Mouse (Mus musculus) lung, adult 2 months (tissue): ENCODE measurements around the gene Zbtb4. TPM values are rescaled to one million over a fixed set of nuclear protein-coding genes. Genes with fewer than 3 reads are reported as not detected.

ENCODE experiments used
- DNase-seq: peaks from one replicate; pipeline ENCODE4 v3.0.0; 2022
- H3K4me1 ChIP-seq: fragments of 200-500 bp; 2 replicates; pipeline ENCODE4 v1.6.1; 2011; ENCODE audit warnings: low read length; ENCODE audit not compliant: control insufficient read depth, insufficient read depth
- H3K4me3 ChIP-seq: fragments of 200-500 bp; replicated peaks from 2 replicates; pipeline ENCODE3; 2011; ENCODE audit warnings: low read depth, mild to moderate bottlenecking, control low read depth, low read length; ENCODE audit errors: extremely low read depth
- CTCF ChIP-seq: fragments of 200-500 bp; IDR thresholded peaks from 2 replicates; pipeline ENCODE4 v1.5.1; 2011; ENCODE audit warnings: mild to moderate bottlenecking, low read length, control low read depth; ENCODE audit not compliant: insufficient read depth
- POLR2A ChIP-seq: fragments of 200-500 bp; IDR thresholded peaks from 2 replicates; pipeline ENCODE4 v1.6.1; 2011; ENCODE audit warnings: low read depth, mild to moderate bottlenecking, control low read depth, low read length, borderline replicate concordance; ENCODE audit errors: extremely low read depth
- WGBS: fragments of 180-500 bp; shearing (Covaris S2); methylation state at CpG from one replicate; pipeline ENCODE4 v1.1.7; 2018; 5-methylcytosine and 5-hydroxymethylcytosine counted together
- polyA plus RNA-seq: library from polyadenylated mRNA; depleted of rRNA; stranded (reverse); fragments of >200 nt; gene quantifications from 2 replicates; pipeline ENCODE4 v1.2.3, GENCODE M21; 2012

Zbtb4 gene
- polyA plus RNA-seq, 1 experiment, result 104 TPM

GRCm38 (mm10) chr11:69804652-69804940 is 38.9 kb downstream of the Zbtb4 start:
- WGBS, result 13% methylated on average over 12 of the region's 12 CpGs

GRCm38 (mm10) chr11:69804972-69805909 is 39.5 kb downstream of the Zbtb4 start, which contains the start of gene Tmem102:
TSS of gene Tmem102 (minus strand) at chr11:69805624.
- 28% methylated on average over 29 of the region's 29 CpGs for WGBS
- Histone ChIP-seq H3K4me1 (peaks cover 18% of the 10 kb centered on the region), H3K4me3 (peak within 1 kb of the TSS; percentile 57)
- no peak for TF ChIP-seq POLR2A
- TF ChIP-seq CTCF, result no peak
- DNase-seq, result peak; percentile 63

More at GRCm38 (mm10) chr11:69804652-69804940, 38.9 kb downstream of the Zbtb4 start:
- Histone ChIP-seq H3K4me1 (peaks cover 20% of the 10 kb centered on the region), H3K4me3 (no peak overlapping the region)
- TF ChIP-seq POLR2A, result no peak
- TF ChIP-seq CTCF, result no peak
- DNase-seq, result peak; percentile 37

GRCm38 (mm10) chr11:69806378-69806777 is 40.7 kb downstream of the Zbtb4 start:
- DNase-seq, result no peak
- no peak overlapping the region for H3K4me3 ChIP-seq
- WGBS, result 83% methylated on average over 4 of the region's 4 CpGs
- peaks cover 9% of the 10 kb centered on the region for H3K4me1 ChIP-seq
- TF ChIP-seq POLR2A (no peak), CTCF (no peak)

GRCm38 (mm10) chr11:69807641-69808040 is 41.9 kb downstream of the Zbtb4 start:
- H3K4me3 ChIP-seq, result no peak overlapping the region
- 56% methylated on average over 2 of the region's 2 CpGs for WGBS
- peaks cover 5% of the 10 kb centered on the region for H3K4me1 ChIP-seq
- no peak for TF ChIP-seq POLR2A
- no peak for TF ChIP-seq CTCF
- no peak for DNase-seq

GRCm38 (mm10) chr11:69810280-69810679 is 44.6 kb downstream of the Zbtb4 start:
- no peak for DNase-seq
- TF ChIP-seq CTCF (no peak), POLR2A (no peak)
- no peak overlapping the region for H3K4me3 ChIP-seq
- no peaks in the 10 kb centered on the region for H3K4me1 ChIP-seq

GRCm38 (mm10) chr11:69815155-69815554 is 49.4 kb downstream of the Zbtb4 start, which contains the start of gene Gm39566:
TSS of gene Gm39566 (minus strand) at chr11:69815298.
- no peaks in the 10 kb centered on the region for H3K4me1 ChIP-seq
- DNase-seq, result no peak
- no peak within 1 kb of the TSS for H3K4me3 ChIP-seq
- WGBS, result 55% methylated on average over 10 of the region's 10 CpGs
- no peak for TF ChIP-seq POLR2A
- no peak for TF ChIP-seq CTCF

- no peak for DNase-seq
- Histone ChIP-seq H3K4me3 (no peak overlapping the region), H3K4me1 (no peaks in the 10 kb centered on the region)
- TF ChIP-seq POLR2A (no peak), CTCF (no peak)
- WGBS, result 87% methylated on average over 12 of the region's 12 CpGs
Measured at GRCm38 (mm10) chr11:69816520-69816919, 50.8 kb downstream of the Zbtb4 start.

- Histone ChIP-seq H3K4me1 (no peaks in the 10 kb centered on the region), H3K4me3 (no peak within 1 kb of the TSS)
- DNase-seq, result no peak
- 76% methylated on average over 2 of the region's 2 CpGs for WGBS
- TF ChIP-seq CTCF, result no peak
- no peak for TF ChIP-seq POLR2A
Measured at GRCm38 (mm10) chr11:69818365-69818764, 52.7 kb downstream of the Zbtb4 start, which contains the start of gene Spem2. TSS of gene Spem2 (minus strand) at chr11:69818465.

GRCm38 (mm10) chr11:69818871-69819270 is 53.2 kb downstream of the Zbtb4 start:
- no peaks in the 10 kb centered on the region for H3K4me1 ChIP-seq
- 83% methylated on average over 8 of the region's 8 CpGs for WGBS
- TF ChIP-seq CTCF (no peak), POLR2A (no peak)
- H3K4me3 ChIP-seq, result no peak overlapping the region
- DNase-seq, result no peak

- Histone ChIP-seq H3K4me3 (no peak within 1 kb of the TSS), H3K4me1 (no peaks in the 10 kb centered on the region)
- DNase-seq, result no peak
- TF ChIP-seq CTCF, result no peak
- no peak for TF ChIP-seq POLR2A
- WGBS, result 92% methylated on average over 3 of the region's 3 CpGs
Measured at GRCm38 (mm10) chr11:69822080-69822479, 56.4 kb downstream of the Zbtb4 start, which contains the start of gene Spem1. TSS of gene Spem1 (minus strand) at chr11:69822180.
